Mouse (Mus musculus) small intestine, adult 2 months (tissue): ENCODE results near the gene G430095P16Rik.

Experiments used
- CTCF ChIP-seq: fragments of 200-500 bp; IDR thresholded peaks from 2 replicates; pipeline ENCODE4 v1.5.1; 2012; ENCODE audit warnings: low read depth, mild to moderate bottlenecking, control low read depth, inconsistent platforms, low read length, moderate library complexity, mixed read lengths; ENCODE audit not compliant: insufficient replicate concordance, insufficient read length; ENCODE audit errors: extremely low read depth
- POLR2A ChIP-seq: fragments of 200-500 bp; IDR thresholded peaks from 2 replicates; pipeline ENCODE4 v1.6.1; 2012; ENCODE audit warnings: low read depth, mild to moderate bottlenecking, control low read depth, inconsistent platforms, low read length, moderate library complexity

GRCm38 (mm10) chr8:84773833-84774232 is 51.0 kb downstream of the G430095P16Rik start:
- TF ChIP-seq CTCF: no peak
- no peak for TF ChIP-seq POLR2A
